Mouse (Mus musculus) hematopoietic multipotent progenitor cell, adult 10-12 weeks (in vitro differentiated cells): ENCODE results near the gene Tgfbr2. TPM values are rescaled to one million over a fixed set of nuclear protein-coding genes. Genes with fewer than 3 reads are reported as not detected.

Experiments
- polyA plus RNA-seq: library from polyadenylated mRNA; stranded (reverse); fragments of >175 nt; gene quantifications from 2 replicates; pipeline ENCODE4 v1.2.3, GENCODE M21; 2012; ENCODE audit warnings: low replicate concordance

Gene Tgfbr2
- polyA plus RNA-seq = 77.7 and 90.5 TPM in 2 replicates

GRCm38 (mm10) chr9:116174481-116175461 lies at the start of gene Tgfbr2:
Gene Tgfbr2, minus strand, starts transcription at chr9:116175360.

